Mouse (Mus musculus) hematopoietic stem cell, adult 5-6 weeks (primary cell): ENCODE measurements around the gene Tmem19. TPM values are rescaled to one million over a fixed set of nuclear protein-coding genes. Genes with fewer than 3 reads are reported as not detected.
"Not testable (repeated sequence)": the region's sequence is repeated elsewhere in the genome, so short reads cannot be mapped to it uniquely, and the experiment has no call there.

Experiments used
- ATAC-seq, 2 experiments: fragments of 125-278 bp in 1 of 2; replicated peaks in 1 of 2; 2 replicates each; pipeline ENCODE4 v1.8.0; 2016 to 2017; ENCODE audit warnings: inconsistent platforms in 2 of 2, mild to moderate bottlenecking in 2 of 2, moderate number of reproducible peaks in 2 of 2, low read depth in 1 of 2, moderate TSS enrichment in 1 of 2; ENCODE audit not compliant: low FRiP score in 2 of 2, poor library complexity in 2 of 2, severe bottlenecking in 2 of 2, insufficient read depth in 1 of 2, low TSS enrichment in 1 of 2
- total RNA-seq: library from RNA; stranded (forward); fragments of 172-1452, 232-1000 nt; gene quantifications from 2 replicates; pipeline ENCODE4 v1.2.3, GENCODE M21; 2017

Tmem19 gene
- total RNA-seq, 1 experiment from 2014 or later: 19.0 TPM

- ATAC-seq: no peak
Measured at GRCm38 (mm10) chr10:115355016-115355415, 7.3 kb downstream of the Tmem19 start.

- no peak for ATAC-seq
Measured at GRCm38 (mm10) chr10:115354553-115354952, 7.7 kb downstream of the Tmem19 start.

- peak in 1 of 2 experiments; percentile 42; a peak in 1 of 4 replicates for ATAC-seq
Measured at GRCm38 (mm10) chr10:115350810-115351397, 11.4 kb downstream of the Tmem19 start.

- ATAC-seq: no peak
Measured at GRCm38 (mm10) chr10:115349509-115349908, 12.8 kb downstream of the Tmem19 start.

- ATAC-seq: no peak
Measured at GRCm38 (mm10) chr10:115349029-115349428, 13.3 kb downstream of the Tmem19 start.

GRCm38 (mm10) chr10:115348131-115348530 lies 14.2 kb downstream of the Tmem19 start:
- no peak for ATAC-seq

- ATAC-seq: no peak
Measured at GRCm38 (mm10) chr10:115346444-115346843, 15.9 kb downstream of the Tmem19 start.

GRCm38 (mm10) chr10:115342771-115343425 lies 19.4 kb downstream of the Tmem19 start:
- peak; percentile 49 to 72; a peak in 3 of 4 replicates for ATAC-seq

- ATAC-seq: no peak
Measured at GRCm38 (mm10) chr10:115339820-115340328, 22.4 kb downstream of the Tmem19 start.

GRCm38 (mm10) chr10:115336901-115337300 lies 25.4 kb downstream of the Tmem19 start:
- no peak for ATAC-seq

- ATAC-seq: no peak
Measured at GRCm38 (mm10) chr10:115333528-115333927, 28.8 kb downstream of the Tmem19 start.

GRCm38 (mm10) chr10:115332997-115333396 lies 29.3 kb downstream of the Tmem19 start:
- ATAC-seq: no peak

- ATAC-seq: no peak
Measured at GRCm38 (mm10) chr10:115332420-115332952, 29.8 kb downstream of the Tmem19 start.

- no peak for ATAC-seq
Measured at GRCm38 (mm10) chr10:115329010-115329530, 33.2 kb downstream of the Tmem19 start.

- ATAC-seq: peak; percentile 79 to 91
Measured at GRCm38 (mm10) chr10:115328514-115328913, 33.8 kb downstream of the Tmem19 start.

GRCm38 (mm10) chr10:115323295-115323694 lies 39.0 kb downstream of the Tmem19 start:
- ATAC-seq: peak; percentile 57 to 73; a peak in 2 of 4 replicates

- ATAC-seq: peak; percentile 57 to 70
Measured at GRCm38 (mm10) chr10:115321317-115322035, 40.8 kb downstream of the Tmem19 start.

- not testable (repeated sequence) for ATAC-seq
Measured at GRCm38 (mm10) chr10:115318388-115318787, 43.9 kb downstream of the Tmem19 start.
